Mouse (Mus musculus) midbrain, embryonic 16.5 days (tissue): ENCODE results near the gene D430019H16Rik. TPM values are rescaled to one million over a fixed set of nuclear protein-coding genes. Genes with fewer than 3 reads are reported as not detected.

Experiments used
- ATAC-seq: fragments of 200-750 bp; cut with Nextera tagmentation; 2 replicates; pipeline ENCODE4 v1.8.0; 2017; ENCODE audit warnings: moderate TSS enrichment
- H3K27ac ChIP-seq: fragments of 300-500 bp; sonication (generic); 2 replicates; pipeline ENCODE4 v1.5.1; 2014; ENCODE audit warnings: mild to moderate bottlenecking, low read length, mixed read lengths
- H3K27me3 ChIP-seq: fragments of 300-500 bp; sonication (generic); 2 replicates; pipeline ENCODE4 v1.6.1; 2014; ENCODE audit warnings: low read depth, low read length, mixed read lengths; ENCODE audit not compliant: control insufficient read depth, insufficient read depth
- H3K36me3 ChIP-seq: fragments of 300-500 bp; sonication (generic); 2 replicates; pipeline ENCODE4 v1.6.1; 2014; ENCODE audit warnings: mild to moderate bottlenecking, low read length, moderate library complexity, mixed read lengths; ENCODE audit not compliant: control insufficient read depth, insufficient read depth
- H3K4me1 ChIP-seq: fragments of 300-500 bp; sonication (generic); 2 replicates; pipeline ENCODE4 v1.6.1; 2014; ENCODE audit warnings: mild to moderate bottlenecking, low read length, mixed read lengths; ENCODE audit not compliant: control insufficient read depth, insufficient read depth
- H3K4me2 ChIP-seq: fragments of 300-500 bp; sonication (generic); 2 replicates; pipeline ENCODE4 v1.6.1; 2014; ENCODE audit warnings: mild to moderate bottlenecking, low read length, mixed read lengths
- H3K4me3 ChIP-seq: fragments of 300-500 bp; sonication (generic); 2 replicates; pipeline ENCODE4 v1.5.1; 2014; ENCODE audit warnings: low read depth, mild to moderate bottlenecking, low read length, moderate library complexity, mixed read lengths
- H3K9ac ChIP-seq: fragments of 300-500 bp; sonication (generic); 2 replicates; pipeline ENCODE4 v1.6.1; 2014; ENCODE audit warnings: low read depth, low read length, mixed read lengths
- H3K9me3 ChIP-seq: fragments of 300-500 bp; sonication (generic); replicated peaks from 2 replicates; pipeline ENCODE4 v1.6.1; 2014; ENCODE audit warnings: mild to moderate bottlenecking, low read length, mixed read lengths; ENCODE audit not compliant: control insufficient read depth, poor library complexity, severe bottlenecking
- WGBS: fragments of 180-500 bp; shearing (Covaris S2); extraction: QIAGEN DNeasy Blood & Tissue Kit; methylation state at CpG from one replicate; pipeline ENCODE4 v1.1.7; 2014; 5-methylcytosine and 5-hydroxymethylcytosine counted together
- polyA plus RNA-seq: library from polyadenylated mRNA; unstranded; fragments of >200 nt; fragmentation: Nextera tagmentation; extraction: Ambion mirVana; gene quantifications from 2 replicates; pipeline ENCODE4 v1.2.1, GENCODE M21; 2015

The D430019H16Rik gene
- polyA plus RNA-seq, 1 experiment from 2014 or later = 16.3 TPM

- no peak overlapping the region for H3K27ac ChIP-seq
- H3K4me2 ChIP-seq = no peak overlapping the region
- 82% methylated on average over 12 of the region's 12 CpGs for WGBS
- H3K4me1 ChIP-seq = peaks cover 7% of the 10 kb centered on the region; the same call in 1 of the 2 replicates
- no peak overlapping the region for H3K4me3 ChIP-seq
- no peaks in the 10 kb centered on the region for H3K9me3 ChIP-seq
- no peaks in the 10 kb centered on the region for H3K27me3 ChIP-seq
- no peaks in the 10 kb centered on the region for H3K36me3 ChIP-seq
- no peak for ATAC-seq
- H3K9ac ChIP-seq = no peak overlapping the region
Observed at GRCm38 (mm10) chr12:105541590-105542402, 88.1 kb downstream of the D430019H16Rik start.

- no peaks in the 10 kb centered on the region for H3K9me3 ChIP-seq
- H3K4me2 ChIP-seq = no peak overlapping the region
- no peaks in the 10 kb centered on the region for H3K36me3 ChIP-seq
- 87% methylated on average over 3 of the region's 3 CpGs for whole genome bisulfite sequencing
- no peak overlapping the region for H3K4me3 ChIP-seq
- H3K4me1 ChIP-seq = peaks cover 7% of the 10 kb centered on the region; the same call in 1 of the 2 replicates
- no peak for ATAC-seq
- H3K9ac ChIP-seq = no peak overlapping the region
- no peaks in the 10 kb centered on the region for H3K27me3 ChIP-seq
- H3K27ac ChIP-seq = no peak overlapping the region
Observed at GRCm38 (mm10) chr12:105542513-105542912, 88.9 kb downstream of the D430019H16Rik start.

Other genes starting within 250 kb of the D430019H16Rik start
- not detected in 2 replicates for gene Tcl1, start 231.1 kb upstream of the D430019H16Rik start, polyA plus RNA-seq
- gene Tunar, start 120.0 kb upstream of the D430019H16Rik start, polyA plus RNA-seq = 19.7 and 23.4 TPM in 2 replicates
- gene Bdkrb2, start 109.4 kb downstream of the D430019H16Rik start, polyA plus RNA-seq = 1.6 and 2.4 TPM in 2 replicates
- 0.14 TPM in 1 of 2 replicates, not detected in the other for gene Bdkrb1, start 149.2 kb downstream of the D430019H16Rik start, polyA plus RNA-seq
- gene Gskip, start 231.0 kb downstream of the D430019H16Rik start, polyA plus RNA-seq = 29.9 and 32.1 TPM in 2 replicates
- 14.0 and 15.6 TPM in 2 replicates for gene Atg2b, start 231.4 kb downstream of the D430019H16Rik start, polyA plus RNA-seq